Mouse (Mus musculus) CD4-positive, CD25-positive, alpha-beta regulatory T cell, adult 9 weeks (primary cell): ENCODE results near the gene Gm20917. TPM values are rescaled to one million over a fixed set of nuclear protein-coding genes. Genes with fewer than 3 reads are reported as not detected.

ENCODE experiments used
- polyA plus RNA-seq: library from polyadenylated mRNA; unstranded; fragments of 100-300 nt; shearing (Covaris generic); gene quantifications from one replicate; pipeline ENCODE4 v1.2.1, GENCODE M21; 2017

The Gm20917 gene
- not detected for polyA plus RNA-seq

DNA sequence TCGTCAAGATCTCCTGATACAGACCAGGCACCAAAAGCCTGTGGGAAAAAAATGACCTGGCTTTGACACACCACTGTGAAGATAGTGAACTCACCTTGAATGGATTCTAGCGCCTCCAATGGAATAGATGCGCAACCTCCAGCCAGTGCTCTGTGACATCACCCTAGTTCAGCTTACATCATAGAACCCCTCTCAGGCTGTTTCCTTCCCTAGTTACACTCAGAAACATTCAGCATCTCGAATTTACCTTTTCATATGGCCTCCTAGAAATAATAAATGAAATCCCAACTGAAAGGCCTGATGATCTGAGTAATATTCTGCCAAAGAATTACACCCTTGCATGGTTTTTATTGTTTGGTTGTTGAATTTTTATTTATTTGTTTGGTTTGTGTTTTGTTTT is at the start of gene Gm20917:
Gene Gm20917 (minus strand): TSS at position 101 of the 400 bp plus-strand sequence.

Other genes starting within 250 kb of the Gm20917 start
- not detected for gene Gm20916, start 168.4 kb upstream of the Gm20917 start, polyA plus RNA-seq